Mouse (Mus musculus): ENCODE data around the gene Ctnnbip1.

Ctnnbip1 gene

GRCm38 (mm10) chr4:149521258-149521657 lies 3.2 kb downstream of the Ctnnbip1 start:
- no peak for DNase-seq (ENCODE audit: low read depth)

- no peak for DNase-seq (ENCODE audit: low read depth)
These were observed 5.9 kb downstream of the Ctnnbip1 start for GRCm38 (mm10) chr4:149523961-149524360.

- DNase-seq (ENCODE audit: low read depth), result no peak
These were observed 7.1 kb downstream of the Ctnnbip1 start for GRCm38 (mm10) chr4:149525170-149525569.

GRCm38 (mm10) chr4:149525811-149526210 lies 7.8 kb downstream of the Ctnnbip1 start:
- no peak for DNase-seq (ENCODE audit: low read depth)

- no peak for DNase-seq (ENCODE audit: low read depth)
These were observed 8.3 kb downstream of the Ctnnbip1 start for GRCm38 (mm10) chr4:149526330-149526729.

- no peak for DNase-seq (ENCODE audit: low read depth)
These were observed 9.8 kb downstream of the Ctnnbip1 start for GRCm38 (mm10) chr4:149527621-149528354.

- no peak for DNase-seq (ENCODE audit: low read depth)
These were observed 11.7 kb downstream of the Ctnnbip1 start for GRCm38 (mm10) chr4:149529691-149530090.

- no peak for DNase-seq (ENCODE audit: low read depth)
These were observed 21.4 kb downstream of the Ctnnbip1 start for GRCm38 (mm10) chr4:149539441-149539840.

- DNase-seq (ENCODE audit: low read depth), result peak; percentile 79
These were observed 23.9 kb downstream of the Ctnnbip1 start for GRCm38 (mm10) chr4:149541935-149542334.

- no peak for DNase-seq (ENCODE audit: low read depth)
These were observed 24.4 kb downstream of the Ctnnbip1 start for GRCm38 (mm10) chr4:149542431-149542830.

GRCm38 (mm10) chr4:149542927-149543553 lies 25.0 kb downstream of the Ctnnbip1 start:
- peak; percentile 90 for DNase-seq (ENCODE audit: low read depth)

GRCm38 (mm10) chr4:149544892-149545291 lies 26.9 kb downstream of the Ctnnbip1 start:
- DNase-seq (ENCODE audit: low read depth), result no peak

- no peak for DNase-seq (ENCODE audit: low read depth)
These were observed 28.9 kb downstream of the Ctnnbip1 start for GRCm38 (mm10) chr4:149546797-149547444.

- no peak for DNase-seq (ENCODE audit: low read depth)
These were observed 29.5 kb downstream of the Ctnnbip1 start for GRCm38 (mm10) chr4:149547523-149547922.

GRCm38 (mm10) chr4:149549221-149549925 lies 31.3 kb downstream of the Ctnnbip1 start:
- DNase-seq (ENCODE audit: low read depth), result peak; percentile 86

- no peak for DNase-seq (ENCODE audit: low read depth)
These were observed 32.8 kb downstream of the Ctnnbip1 start for GRCm38 (mm10) chr4:149550866-149551265.

- no peak for DNase-seq (ENCODE audit: low read depth)
These were observed 33.7 kb downstream of the Ctnnbip1 start for GRCm38 (mm10) chr4:149551696-149552095.

GRCm38 (mm10) chr4:149553834-149554233 lies 35.8 kb downstream of the Ctnnbip1 start:
- no peak for DNase-seq (ENCODE audit: low read depth)

- DNase-seq (ENCODE audit: low read depth), result no peak
These were observed 38.1 kb downstream of the Ctnnbip1 start for GRCm38 (mm10) chr4:149556111-149556510.

- no peak for DNase-seq (ENCODE audit: low read depth)
These were observed 39.9 kb downstream of the Ctnnbip1 start for GRCm38 (mm10) chr4:149557905-149558304.

- DNase-seq (ENCODE audit: low read depth), result no peak
These were observed 40.4 kb downstream of the Ctnnbip1 start for GRCm38 (mm10) chr4:149558389-149558788.

- DNase-seq (ENCODE audit: low read depth), result no peak
These were observed 43.4 kb downstream of the Ctnnbip1 start for GRCm38 (mm10) chr4:149561392-149561791.
